Mouse (Mus musculus): ENCODE data around the gene Slc47a2. TPM values are rescaled to one million over a fixed set of nuclear protein-coding genes. Genes with fewer than 3 reads are reported as not detected.

The Slc47a2 gene
- total RNA-seq (2023) = not detected

DNA sequence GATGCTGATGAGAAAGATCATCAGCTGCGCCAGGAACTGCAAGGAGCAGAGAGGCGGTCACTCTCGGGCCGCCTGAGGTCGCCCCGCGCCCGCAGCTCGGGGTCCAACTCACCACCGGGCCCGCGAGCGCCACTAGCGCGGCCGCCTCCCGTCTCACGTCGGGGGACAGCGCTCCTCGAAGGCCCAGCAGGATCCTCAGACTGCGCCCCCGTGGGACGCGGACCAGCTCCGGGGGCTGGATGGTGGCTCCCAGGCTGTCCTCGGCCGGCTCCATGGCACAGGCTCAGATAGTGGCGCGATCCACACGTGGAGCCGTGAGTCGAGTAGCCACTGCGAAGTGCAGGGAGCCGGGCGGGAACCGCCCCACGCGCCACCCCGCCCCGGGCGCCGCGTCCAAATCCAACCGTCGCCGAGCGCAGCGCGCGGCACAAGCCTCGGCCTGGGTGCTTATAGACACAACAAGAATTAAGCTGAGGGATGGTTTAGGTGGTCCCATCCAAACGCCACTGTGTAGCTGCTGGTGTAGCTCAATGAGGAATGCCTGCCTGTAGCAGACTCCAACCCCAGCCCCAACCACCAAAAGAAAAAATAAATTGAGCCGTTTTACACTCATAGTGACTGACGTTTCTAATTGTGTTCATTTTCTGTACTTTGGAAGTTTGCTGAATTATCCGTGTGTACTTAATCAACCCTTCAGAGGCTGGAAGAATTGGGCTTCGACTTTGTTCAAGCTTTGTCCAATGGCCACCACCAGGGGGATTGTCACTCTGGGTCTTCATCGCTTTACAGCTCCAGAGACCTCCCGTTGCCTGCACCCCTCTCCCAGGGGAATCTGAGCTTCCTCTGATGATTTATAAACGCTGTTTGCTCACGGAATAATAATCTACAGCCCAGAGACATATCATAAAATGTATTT, at the start of gene Slc47a2:
Gene Slc47a2 (minus strand): TSS at position 356 of the 916 bp plus-strand sequence.

DNA sequence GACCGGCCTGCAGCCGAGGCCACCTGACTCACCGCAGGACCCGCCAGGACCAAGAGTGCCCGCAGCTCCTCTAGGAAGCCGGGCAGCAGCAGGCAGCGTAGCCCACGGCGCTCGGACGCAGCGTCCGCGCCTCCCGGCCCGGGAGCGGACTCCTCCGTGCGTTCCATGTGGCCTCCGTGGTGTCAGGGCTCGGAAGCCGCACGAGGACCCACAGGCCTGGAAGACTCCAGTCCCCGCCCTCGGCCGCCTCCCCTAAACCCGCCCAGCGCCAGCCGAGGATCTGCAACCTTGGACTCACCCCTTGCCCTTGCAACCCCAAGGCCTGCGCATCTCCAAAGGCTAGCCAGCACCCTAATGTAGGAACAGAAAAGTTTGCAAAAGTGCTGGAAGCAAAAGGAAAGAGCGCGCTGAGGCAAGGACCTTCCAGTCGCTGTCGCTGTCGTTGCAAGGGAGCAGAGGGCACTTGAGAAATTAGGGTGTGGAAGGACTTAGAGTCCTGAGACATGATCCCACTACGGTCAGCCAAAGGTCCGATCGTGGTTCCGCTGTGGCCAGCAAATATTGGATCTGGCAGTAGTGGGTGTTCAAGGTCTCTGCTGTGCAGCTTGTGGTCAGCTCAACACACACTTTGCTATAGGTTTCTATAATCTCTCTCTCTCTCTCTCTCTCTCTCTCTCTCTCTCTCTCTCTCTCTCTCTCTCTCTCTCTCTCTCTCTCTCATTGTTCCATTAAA, 35.4 kb upstream of the Slc47a2 start, which contains the start of gene Slc47a1:
Gene Slc47a1 (minus strand): TSS at position 465 of the 733 bp plus-strand sequence.

DNA sequence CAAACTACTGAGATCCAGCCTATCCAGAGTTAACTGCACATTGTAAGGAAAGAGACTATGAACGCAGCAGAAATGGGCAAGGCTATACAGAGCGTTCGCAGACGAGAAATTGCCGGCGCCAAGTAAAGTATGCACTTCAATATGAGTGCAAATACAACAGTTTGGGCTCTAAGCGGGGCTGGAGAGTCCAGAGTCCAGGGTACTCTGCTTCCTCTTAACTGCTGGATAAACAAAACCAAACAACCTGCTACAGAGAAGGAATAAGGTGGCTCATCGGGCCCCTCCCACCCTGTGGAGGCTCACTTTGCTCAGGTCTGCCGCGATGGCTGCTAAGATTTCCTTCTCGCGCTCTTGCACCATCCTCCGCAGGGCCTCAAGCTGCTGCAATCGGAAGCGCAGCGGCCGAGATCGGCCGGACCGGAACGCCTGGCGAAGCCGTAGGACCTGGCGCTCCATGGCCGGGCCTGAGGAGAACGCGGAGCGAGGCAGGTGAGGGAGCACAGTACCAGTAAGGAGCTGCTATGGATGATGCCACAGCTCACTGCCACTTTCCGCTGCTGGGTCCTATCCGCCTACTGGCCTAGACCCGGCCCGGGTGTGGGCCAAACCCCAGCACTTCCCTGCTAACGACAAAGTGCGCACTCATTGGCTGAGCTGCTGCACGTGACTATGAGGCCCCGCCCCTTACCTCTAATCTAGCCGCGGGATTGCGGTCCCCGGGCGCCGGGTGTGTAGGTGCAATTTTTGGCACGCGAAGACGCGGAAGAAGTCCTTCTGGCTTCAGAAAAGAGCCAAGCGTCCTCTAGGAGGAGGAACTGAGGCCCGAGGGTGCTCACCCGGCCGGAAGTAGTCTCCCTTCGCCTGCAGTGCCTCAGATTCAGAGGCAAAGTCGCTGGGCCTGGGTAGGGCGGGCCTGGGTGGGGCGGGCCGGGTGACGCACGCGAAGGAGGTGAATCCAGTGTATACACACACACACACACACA, 75.8 kb downstream of the Slc47a2 start, which contains the start of gene Aldh3a2:
Gene Aldh3a2 (minus strand): TSS at position 914 of the 983 bp plus-strand sequence.

Other genes starting within 250 kb of the Slc47a2 start
- gene Tnfrsf13b, start 216.1 kb downstream of the Slc47a2 start, total RNA-seq (2023) = 17.7 TPM
- 113 TPM for gene Usp22, start 167.8 kb downstream of the Slc47a2 start, total RNA-seq (2023)
- gene Aldh3a1, start 135.3 kb downstream of the Slc47a2 start, total RNA-seq (2023) = not detected
- gene Aldh3a2, start 75.4 kb downstream of the Slc47a2 start, total RNA-seq (2023) = 58.3 TPM
- not detected for gene Slc47a1, start 35.5 kb upstream of the Slc47a2 start, total RNA-seq (2023)
- not detected for gene Rnf112, start 111.3 kb upstream of the Slc47a2 start, total RNA-seq (2023)
- not detected for gene Mfap4, start 142.6 kb upstream of the Slc47a2 start, total RNA-seq (2023)
- 20.2 TPM for gene Mapk7, start 151.5 kb upstream of the Slc47a2 start, total RNA-seq (2023)
- gene B9d1, start 162.3 kb upstream of the Slc47a2 start, total RNA-seq (2023) = 0.83 TPM
- 2.6 TPM for gene Epn2, start 236.8 kb upstream of the Slc47a2 start, total RNA-seq (2023)